Mouse (Mus musculus) hindbrain, embryonic 14.5 days (tissue): Measurements from ENCODE around the gene Ppp1r12b. TPM values are rescaled to one million over a fixed set of nuclear protein-coding genes. Genes with fewer than 3 reads are reported as not detected.

Source experiments
- ATAC-seq: fragments of 200-750 bp; cut with Nextera tagmentation; 2 replicates; pipeline ENCODE4 v1.8.0; 2017; ENCODE audit warnings: moderate number of reproducible peaks, mild to moderate bottlenecking, moderate TSS enrichment, moderate library complexity; ENCODE audit not compliant: low FRiP score
- DNase-seq: peaks from one replicate; pipeline ENCODE4 v3.0.0-alpha.2; 2015; ENCODE audit warnings: low spot score
- H3K27ac ChIP-seq: fragments of 300-500 bp; sonication (generic); 2 replicates; pipeline ENCODE4 v1.5.1; 2014; ENCODE audit warnings: mild to moderate bottlenecking, moderate library complexity
- H3K27me3 ChIP-seq: fragments of 300-500 bp; sonication (generic); 2 replicates; pipeline ENCODE4 v1.6.1; 2014; ENCODE audit warnings: mild to moderate bottlenecking, low read length, mixed read lengths; ENCODE audit not compliant: control insufficient read depth, insufficient read depth
- H3K36me3 ChIP-seq: fragments of 300-500 bp; sonication (generic); replicated peaks from 2 replicates; pipeline ENCODE4 v1.6.1; 2014; ENCODE audit not compliant: control insufficient read depth, insufficient read depth
- H3K4me1 ChIP-seq: fragments of 300-500 bp; sonication (generic); replicated peaks from 2 replicates; pipeline ENCODE4 v1.6.1; 2014; ENCODE audit warnings: antibody characterized with exemption, low read length, mixed read lengths; ENCODE audit not compliant: control insufficient read depth, insufficient read depth
- H3K4me2 ChIP-seq: fragments of 300-500 bp; sonication (generic); replicated peaks from 2 replicates; pipeline ENCODE4 v1.6.1; 2014; ENCODE audit warnings: mild to moderate bottlenecking, moderate library complexity
- H3K4me3 ChIP-seq: fragments of 300-500 bp; sonication (generic); replicated peaks from 2 replicates; pipeline ENCODE4 v1.5.1; 2014; ENCODE audit warnings: mild to moderate bottlenecking, low read length
- H3K9ac ChIP-seq: fragments of 300-500 bp; sonication (generic); 2 replicates; pipeline ENCODE4 v1.6.1; 2014
- H3K9me3 ChIP-seq: fragments of 300-500 bp; sonication (generic); 2 replicates; pipeline ENCODE4 v1.6.1; 2016; ENCODE audit warnings: low read length; ENCODE audit not compliant: control insufficient read depth
- WGBS: fragments of 180-500 bp; shearing (Covaris S2); extraction: QIAGEN DNeasy Blood & Tissue Kit; methylation state at CpG from one replicate; pipeline ENCODE4 v1.1.7; 2014; 5-methylcytosine and 5-hydroxymethylcytosine counted together
- polyA plus RNA-seq: library from polyadenylated mRNA; unstranded; fragments of >200 nt; fragmentation: Nextera tagmentation; extraction: Ambion mirVana; gene quantifications from 2 replicates; pipeline ENCODE4 v1.2.1, GENCODE M21; 2014

The Ppp1r12b gene
- polyA plus RNA-seq, 1 experiment from 2014 or later: 16.7 TPM

DNA sequence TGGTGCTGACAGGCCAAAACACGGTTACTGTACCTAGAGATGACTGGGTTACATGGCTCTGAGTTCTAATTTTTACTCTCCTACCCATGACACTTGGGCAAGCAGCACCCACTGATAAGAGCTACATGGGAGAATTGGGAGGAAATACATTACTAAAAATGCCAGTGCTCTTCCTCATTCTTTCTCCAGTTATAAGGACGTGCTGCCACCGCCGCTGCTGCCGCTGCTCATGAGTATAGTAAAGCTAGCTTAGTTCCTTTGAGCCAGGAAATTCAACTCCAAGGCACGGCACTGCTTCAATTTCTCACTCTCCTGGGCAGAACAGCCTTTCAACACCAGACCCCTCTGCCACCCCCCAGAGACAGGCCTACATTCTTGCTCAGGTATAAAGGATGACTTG is 171.3 kb downstream of the Ppp1r12b start:
- no peak overlapping the region for H3K4me3 ChIP-seq
- no peak overlapping the region for H3K4me2 ChIP-seq
- H3K4me1 ChIP-seq: no peaks in the 10 kb centered on the region
- no peaks in the 10 kb centered on the region for H3K9me3 ChIP-seq
- no peaks in the 10 kb centered on the region for H3K36me3 ChIP-seq
- 81% methylated on average over 6 of the region's 6 CpGs for WGBS
- H3K27me3 ChIP-seq: no peaks in the 10 kb centered on the region
- peak overlapping the region; percentile 24; the same call in 1 of the 2 replicates for H3K27ac ChIP-seq
- H3K9ac ChIP-seq: no peak overlapping the region
- DNase-seq (no peak), ATAC-seq (no peak)

DNA sequence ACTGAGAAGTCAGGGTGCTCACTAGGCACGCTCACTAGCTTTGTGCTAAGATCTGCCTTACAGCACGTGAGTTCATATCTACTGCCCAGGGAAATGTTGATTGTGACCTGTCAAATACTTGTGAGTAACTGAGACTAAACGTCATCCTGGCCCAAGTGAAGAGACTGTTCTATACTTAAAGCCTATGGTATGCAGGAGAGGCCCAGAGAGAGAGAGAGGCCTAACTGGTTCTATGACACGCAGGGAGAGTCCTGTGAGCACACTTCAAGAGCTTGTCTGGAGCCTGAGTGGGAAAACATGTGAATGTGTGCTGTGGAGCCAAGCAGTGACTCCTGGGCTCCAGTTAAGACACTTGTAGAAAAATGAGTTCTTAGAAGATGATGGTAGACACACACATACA is 171.8 kb downstream of the Ppp1r12b start:
- WGBS: 93% methylated on average over 4 of the region's 4 CpGs
- ATAC-seq: no peak

DNA sequence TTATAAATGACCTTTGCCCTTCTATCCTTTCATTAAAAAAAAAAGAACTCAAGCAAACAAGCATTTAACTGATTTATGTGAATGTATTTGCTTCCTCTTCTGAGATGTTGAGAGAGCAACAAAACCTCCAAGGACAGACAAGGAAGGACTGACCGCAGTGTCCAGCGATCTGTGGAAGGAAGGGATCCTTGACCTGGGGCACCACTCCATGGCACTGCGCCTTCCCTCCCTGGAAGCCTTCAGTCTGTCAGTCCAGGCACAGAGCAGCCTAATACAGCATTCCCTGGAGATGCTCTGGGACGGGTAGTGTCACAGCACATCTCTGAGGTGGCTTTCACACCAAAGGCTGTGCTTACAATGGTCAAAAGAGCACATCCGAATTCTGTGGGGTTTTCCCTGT is 172.9 kb downstream of the Ppp1r12b start:
- WGBS: 83% methylated on average over 5 of the region's 5 CpGs
- ATAC-seq (no peak), DNase-seq (no peak)
- Histone ChIP-seq H3K27me3 (no peaks in the 10 kb centered on the region), H3K9ac (no peak overlapping the region), H3K36me3 (no peaks in the 10 kb centered on the region), H3K4me1 (no peaks in the 10 kb centered on the region), H3K4me3 (no peak overlapping the region), H3K27ac (no peak overlapping the region), H3K9me3 (no peaks in the 10 kb centered on the region), H3K4me2 (no peak overlapping the region)

More for the DNA sequence above, 171.8 kb downstream of the Ppp1r12b start:
- Histone ChIP-seq H3K4me3 (no peak overlapping the region), H3K4me1 (no peaks in the 10 kb centered on the region), H3K27ac (no peak overlapping the region), H3K36me3 (no peaks in the 10 kb centered on the region), H3K27me3 (no peaks in the 10 kb centered on the region), H3K4me2 (no peak overlapping the region), H3K9me3 (no peaks in the 10 kb centered on the region), H3K9ac (no peak overlapping the region)
- DNase-seq: no peak

DNA sequence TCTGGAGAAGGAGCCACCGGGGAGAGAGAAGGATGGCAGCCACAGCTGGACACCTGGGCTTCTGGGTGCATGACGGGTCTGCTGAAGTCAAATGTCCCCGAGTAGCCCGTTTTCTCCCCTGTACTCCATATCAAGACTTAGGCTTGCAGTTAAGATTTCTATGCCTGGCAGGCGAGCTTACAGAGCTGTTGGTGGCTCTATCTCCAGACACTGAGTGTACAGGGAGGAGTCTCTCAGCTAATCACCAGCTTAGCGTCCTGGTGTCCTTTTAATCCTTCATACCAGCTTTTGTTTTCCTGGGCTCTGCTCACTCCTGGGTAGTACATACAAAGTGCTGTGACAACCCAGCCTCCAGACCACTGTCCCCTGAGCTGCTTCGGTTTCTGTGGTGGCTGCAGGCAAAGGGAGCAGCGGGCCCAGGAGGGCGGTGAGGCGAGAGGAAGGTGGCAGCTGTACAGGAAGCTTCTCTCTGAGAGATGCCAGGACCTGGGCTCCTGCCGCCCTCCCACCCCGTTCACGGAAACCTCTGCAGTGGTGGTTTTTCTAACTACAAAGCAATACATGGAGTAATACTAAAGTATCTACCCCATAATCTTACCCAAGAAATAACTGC is 177.7 kb downstream of the Ppp1r12b start:
- no peaks in the 10 kb centered on the region for H3K9me3 ChIP-seq
- no peaks in the 10 kb centered on the region for H3K27me3 ChIP-seq
- H3K4me1 ChIP-seq: no peaks in the 10 kb centered on the region
- H3K9ac ChIP-seq: no peak overlapping the region
- 72% methylated on average over 13 of the region's 13 CpGs for WGBS
- H3K4me3 ChIP-seq: no peak overlapping the region
- peaks cover 7% of the 10 kb centered on the region for H3K36me3 ChIP-seq
- ATAC-seq (no peak), DNase-seq (no peak)
- H3K4me2 ChIP-seq: no peak overlapping the region
- no peak overlapping the region for H3K27ac ChIP-seq

DNA sequence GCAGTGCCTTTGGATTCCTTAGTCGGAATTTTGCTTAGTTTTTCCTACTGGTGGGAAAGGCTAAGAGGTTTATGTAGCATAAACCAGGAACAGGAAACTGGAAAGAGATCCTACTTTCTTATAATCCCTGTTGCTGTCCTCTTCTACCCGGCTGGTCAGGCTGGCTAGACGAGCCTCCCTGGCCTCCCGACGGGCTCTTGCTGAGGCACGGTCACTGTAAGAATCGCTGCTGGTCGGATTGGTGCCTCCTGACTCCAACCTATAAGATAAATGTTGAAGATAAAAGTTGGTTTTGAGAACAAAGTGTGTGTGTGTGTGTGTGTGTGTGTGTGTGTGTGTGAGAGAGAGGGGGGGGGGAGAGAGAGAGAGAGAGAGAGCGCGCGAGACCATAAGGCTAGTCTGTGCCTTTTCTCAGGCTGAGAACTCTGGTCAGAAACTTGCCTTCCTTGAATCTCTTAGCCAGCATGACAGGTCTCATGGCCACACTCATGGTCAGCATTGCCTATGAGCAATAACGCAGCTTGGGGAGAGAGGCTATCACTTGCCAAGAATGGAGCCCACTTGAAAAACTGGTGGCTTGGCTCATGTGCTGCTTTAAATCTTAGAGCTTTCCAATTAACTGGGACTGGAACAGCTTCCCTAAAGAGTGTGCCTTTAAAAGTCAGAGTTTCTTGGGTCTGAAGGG is 178.4 kb downstream of the Ppp1r12b start:
- no peak for ATAC-seq
- Histone ChIP-seq H3K4me2 (no peak overlapping the region), H3K9me3 (no peaks in the 10 kb centered on the region), H3K9ac (no peak overlapping the region), H3K27ac (no peak overlapping the region), H3K27me3 (no peaks in the 10 kb centered on the region), H3K4me1 (no peaks in the 10 kb centered on the region), H3K36me3 (peaks cover 7% of the 10 kb centered on the region), H3K4me3 (no peak overlapping the region)
- DNase-seq: no peak
- WGBS: 91% methylated on average over 12 of the region's 12 CpGs

DNA sequence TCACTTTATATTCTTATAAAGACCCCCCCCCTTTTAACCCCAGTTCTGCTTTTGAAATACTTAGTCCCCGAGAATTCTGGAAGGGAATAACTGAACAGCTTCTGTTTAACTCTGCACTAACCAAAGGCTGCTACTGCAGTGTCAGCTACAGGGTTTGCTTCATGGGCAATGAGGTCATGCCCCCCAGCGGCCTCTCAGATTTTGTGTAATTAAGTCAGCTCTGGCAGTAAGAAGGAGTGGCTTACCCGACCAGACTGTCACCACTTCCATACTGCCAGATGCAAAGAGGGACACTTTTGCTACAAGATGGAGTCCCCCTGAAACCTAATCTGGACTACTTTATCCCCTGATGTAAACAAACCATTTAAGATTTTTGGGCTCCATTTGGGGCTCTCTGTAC is 180.1 kb downstream of the Ppp1r12b start:
- DNase-seq (no peak), ATAC-seq (no peak)
- Histone ChIP-seq H3K36me3 (peaks cover 15% of the 10 kb centered on the region), H3K9me3 (no peaks in the 10 kb centered on the region), H3K27ac (no peak overlapping the region), H3K4me2 (no peak overlapping the region), H3K27me3 (no peaks in the 10 kb centered on the region), H3K4me1 (no peaks in the 10 kb centered on the region), H3K4me3 (no peak overlapping the region), H3K9ac (no peak overlapping the region)
- WGBS: 43% methylated on average over 3 of the region's 3 CpGs

DNA sequence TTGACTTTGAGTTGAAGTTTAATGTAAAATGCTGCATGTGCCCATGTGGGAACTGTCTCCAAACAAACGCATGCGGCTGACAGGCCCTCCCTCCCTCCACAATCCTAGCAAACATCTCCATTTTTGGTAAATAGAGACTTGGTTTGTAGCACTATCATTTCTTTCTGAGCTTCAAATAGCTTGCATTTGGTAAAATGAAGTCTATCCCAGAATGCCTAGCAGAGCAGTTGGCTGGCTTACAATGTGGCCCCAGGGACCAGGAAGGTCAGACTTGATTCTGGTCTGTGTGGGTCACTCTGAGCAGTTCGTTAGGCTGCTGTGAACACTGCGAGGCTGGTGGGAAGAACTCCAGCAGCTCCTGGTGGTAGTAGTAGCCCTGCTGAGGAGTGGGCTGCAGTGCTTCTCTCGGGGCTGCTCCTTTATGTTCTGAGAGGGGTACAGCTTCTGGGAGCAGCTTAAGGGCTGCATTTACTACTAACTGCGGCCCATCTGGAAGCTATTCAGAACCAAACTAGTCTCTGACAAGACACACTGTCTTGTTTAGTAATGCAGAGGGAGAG is 180.9 kb downstream of the Ppp1r12b start:
- no peaks in the 10 kb centered on the region for H3K27me3 ChIP-seq
- no peak overlapping the region for H3K9ac ChIP-seq
- H3K4me3 ChIP-seq: no peak overlapping the region
- H3K9me3 ChIP-seq: no peaks in the 10 kb centered on the region
- 58% methylated on average over 6 of the region's 6 CpGs for WGBS
- no peak overlapping the region for H3K4me2 ChIP-seq
- peaks cover 19% of the 10 kb centered on the region for H3K36me3 ChIP-seq
- H3K4me1 ChIP-seq: no peaks in the 10 kb centered on the region
- no peak for ATAC-seq
- no peak for DNase-seq
- no peak overlapping the region for H3K27ac ChIP-seq

DNA sequence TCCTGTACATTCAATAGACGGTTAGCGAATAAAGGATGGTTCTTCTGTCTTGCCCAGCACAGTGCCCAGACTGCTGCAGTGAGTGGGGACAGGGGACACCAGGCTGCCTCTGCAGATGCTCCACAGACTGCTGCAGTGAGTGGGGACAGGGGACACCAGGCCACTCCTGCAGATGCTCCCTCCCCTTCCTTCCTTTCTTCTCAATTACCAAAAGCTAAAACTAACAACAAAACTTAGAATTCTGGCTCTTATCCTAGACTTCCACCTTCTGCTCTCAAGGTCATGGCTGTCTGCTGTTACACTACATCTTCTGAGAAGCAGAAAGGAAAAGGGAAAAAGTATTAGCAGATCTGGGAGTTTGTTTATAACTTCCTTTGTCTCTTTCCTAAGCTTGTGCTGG is 181.5 kb downstream of the Ppp1r12b start:
- Histone ChIP-seq H3K36me3 (peaks cover 19% of the 10 kb centered on the region), H3K27me3 (no peaks in the 10 kb centered on the region), H3K9me3 (no peaks in the 10 kb centered on the region), H3K9ac (no peak overlapping the region), H3K4me2 (no peak overlapping the region), H3K27ac (no peak overlapping the region), H3K4me3 (no peak overlapping the region), H3K4me1 (no peaks in the 10 kb centered on the region)
- no peak for DNase-seq
- 40% methylated on average over 2 of the region's 2 CpGs for WGBS
- no peak for ATAC-seq

DNA sequence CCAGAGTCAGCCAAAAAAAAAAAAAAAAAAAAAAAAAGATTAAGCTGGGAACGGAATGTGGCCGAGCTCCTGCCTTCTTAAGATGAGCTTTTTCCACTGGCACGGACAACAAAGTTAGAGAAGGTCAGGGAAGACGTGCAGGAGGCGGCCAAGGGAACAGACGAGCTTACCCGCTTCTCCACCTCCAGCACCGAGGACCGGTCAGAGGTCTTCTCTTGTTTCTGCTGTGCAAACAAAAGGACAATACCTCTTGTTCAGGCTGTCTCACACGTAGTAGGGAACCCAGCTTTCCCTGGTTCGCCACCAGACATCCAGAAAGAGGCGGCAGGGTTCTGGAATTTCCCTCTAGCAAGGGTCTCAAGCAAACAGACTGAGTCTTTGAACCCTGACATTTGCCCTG is 182.5 kb downstream of the Ppp1r12b start:
- WGBS: 43% methylated on average over 12 of the region's 12 CpGs
- H3K27me3 ChIP-seq: no peaks in the 10 kb centered on the region

More for the DNA sequence above, 182.5 kb downstream of the Ppp1r12b start:
- no peak overlapping the region for H3K4me3 ChIP-seq
- no peak overlapping the region for H3K9ac ChIP-seq
- ATAC-seq (no peak), DNase-seq (no peak)
- no peak overlapping the region for H3K4me2 ChIP-seq
- H3K4me1 ChIP-seq: no peaks in the 10 kb centered on the region
- H3K36me3 ChIP-seq: peaks cover 23% of the 10 kb centered on the region
- H3K9me3 ChIP-seq: no peaks in the 10 kb centered on the region
- H3K27ac ChIP-seq: no peak overlapping the region
